Mouse (Mus musculus) stomach, postnatal 0 days (tissue): ENCODE measurements around the gene Fam181a.

Experiments used
- CTCF ChIP-seq: IDR thresholded peaks from 2 replicates; pipeline ENCODE4 v1.5.1; 2016; ENCODE audit warnings: antibody characterized with exemption, low read depth, mild to moderate bottlenecking, moderate library complexity
- EP300 ChIP-seq: optimal IDR thresholded peaks from 2 replicates; pipeline ENCODE3; 2016; ENCODE audit warnings: antibody characterized with exemption

DNA sequence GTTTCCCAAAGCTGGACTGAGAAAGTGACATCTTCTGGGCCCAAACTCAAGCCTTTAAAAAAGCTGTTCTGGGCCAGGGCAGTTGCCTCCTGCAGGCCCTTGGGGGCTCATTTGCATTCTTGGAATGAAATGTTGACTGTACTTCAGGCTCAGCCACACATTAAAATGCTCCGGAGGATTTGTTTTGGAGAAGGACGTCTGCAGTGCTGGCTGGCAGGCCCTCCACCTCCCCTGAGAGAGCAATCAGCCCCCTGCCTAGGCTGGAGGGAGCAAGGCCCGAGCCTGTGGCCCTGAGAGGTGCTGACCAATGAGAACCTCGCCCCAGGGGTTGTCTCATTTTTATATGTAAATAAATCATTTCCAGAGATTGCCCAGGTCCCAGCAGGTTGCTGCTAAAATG is 14.5 kb upstream of the Fam181a start:
- no peak for TF ChIP-seq CTCF
- no peak for TF ChIP-seq EP300
